Mouse (Mus musculus) forebrain, embryonic 10.5 days (tissue): ENCODE data around the gene Rnf24. TPM values are rescaled to one million over a fixed set of nuclear protein-coding genes. Genes with fewer than 3 reads are reported as not detected.

Source experiments
- DNase-seq: peaks from one replicate; pipeline ENCODE4 v3.0.0-alpha.2; 2017; ENCODE audit warnings: low spot score; ENCODE audit errors: extremely low spot score
- H3K27ac ChIP-seq: fragments of 300-500 bp; sonication (generic); 2 replicates; pipeline ENCODE4 v1.5.1; 2016; ENCODE audit warnings: mild to moderate bottlenecking
- H3K27me3 ChIP-seq: fragments of 300-500 bp; sonication (generic); 2 replicates; pipeline ENCODE4 v1.6.1; 2016; ENCODE audit warnings: mild to moderate bottlenecking; ENCODE audit not compliant: poor library complexity, severe bottlenecking
- H3K36me3 ChIP-seq: fragments of 300-500 bp; sonication (generic); replicated peaks from 2 replicates; pipeline ENCODE4 v1.6.1; 2016; ENCODE audit warnings: mild to moderate bottlenecking, moderate library complexity
- H3K4me1 ChIP-seq: fragments of 300-500 bp; sonication (generic); 2 replicates; pipeline ENCODE4 v1.6.1; 2016
- H3K4me3 ChIP-seq: fragments of 300-500 bp; sonication (generic); 2 replicates; pipeline ENCODE4 v1.5.1; 2016; ENCODE audit warnings: mild to moderate bottlenecking, moderate library complexity
- H3K9me3 ChIP-seq: fragments of 300-500 bp; sonication (generic); 2 replicates; pipeline ENCODE4 v1.6.1; 2016; ENCODE audit warnings: mild to moderate bottlenecking, moderate library complexity
- WGBS: fragments of 180-500 bp; shearing (Covaris S2); methylation state at CpG from one replicate; pipeline ENCODE4 v1.1.7; 2016; 5-methylcytosine and 5-hydroxymethylcytosine counted together
- polyA plus RNA-seq: library from polyadenylated mRNA; unstranded; fragments of >200 nt; fragmentation: Nextera tagmentation; extraction: Ambion mirVana; gene quantifications from 2 replicates; pipeline ENCODE4 v1.2.1, GENCODE M21; 2016

Rnf24 gene
- polyA plus RNA-seq, 1 experiment from 2014 or later = 7.5 TPM

- Histone ChIP-seq H3K27me3 (no peaks in the 10 kb centered on the region), H3K27ac (no peak overlapping the region), H3K4me1 (no peaks in the 10 kb centered on the region), H3K4me3 (no peak overlapping the region), H3K9me3 (no peaks in the 10 kb centered on the region), H3K36me3 (peaks cover 94% of the 10 kb centered on the region)
- DNase-seq = no peak
Measured at GRCm38 (mm10) chr2:131290669-131291068, 62.0 kb downstream of the Rnf24 start.

- no peak overlapping the region for H3K27ac ChIP-seq
- H3K27me3 ChIP-seq = no peaks in the 10 kb centered on the region
- H3K4me3 ChIP-seq = no peak overlapping the region
- 95% methylated on average over 1 of the region's 1 CpGs for WGBS
- no peaks in the 10 kb centered on the region for H3K9me3 ChIP-seq
- no peak for DNase-seq
- H3K4me1 ChIP-seq = no peaks in the 10 kb centered on the region
- H3K36me3 ChIP-seq = peaks cover 92% of the 10 kb centered on the region
Measured at GRCm38 (mm10) chr2:131286276-131286675, 66.4 kb downstream of the Rnf24 start.

- H3K27ac ChIP-seq = no peak overlapping the region
- peaks cover 97% of the 10 kb centered on the region for H3K36me3 ChIP-seq
- H3K4me1 ChIP-seq = no peaks in the 10 kb centered on the region
- no peaks in the 10 kb centered on the region for H3K27me3 ChIP-seq
- H3K4me3 ChIP-seq = no peak overlapping the region
- 74% methylated on average over 1 of the region's 1 CpGs for WGBS
- no peak for DNase-seq
- H3K9me3 ChIP-seq = no peaks in the 10 kb centered on the region
Measured at GRCm38 (mm10) chr2:131281596-131281995, 71.1 kb downstream of the Rnf24 start.

GRCm38 (mm10) chr2:131276722-131277121 is 76.0 kb downstream of the Rnf24 start:
- no peak for DNase-seq
- 95% methylated on average over 5 of the region's 5 CpGs for WGBS
- Histone ChIP-seq H3K9me3 (no peaks in the 10 kb centered on the region), H3K27ac (no peak overlapping the region), H3K27me3 (no peaks in the 10 kb centered on the region), H3K4me1 (no peaks in the 10 kb centered on the region), H3K36me3 (peaks cover 89% of the 10 kb centered on the region), H3K4me3 (no peak overlapping the region)

GRCm38 (mm10) chr2:131275493-131275892 is 77.2 kb downstream of the Rnf24 start:
- Histone ChIP-seq H3K9me3 (no peaks in the 10 kb centered on the region), H3K27ac (no peak overlapping the region), H3K4me3 (no peak overlapping the region), H3K4me1 (no peaks in the 10 kb centered on the region), H3K36me3 (peaks cover 89% of the 10 kb centered on the region), H3K27me3 (no peaks in the 10 kb centered on the region)
- WGBS = 95% methylated on average over 3 of the region's 3 CpGs
- no peak for DNase-seq

GRCm38 (mm10) chr2:131265056-131265455 is 87.6 kb downstream of the Rnf24 start:
- no peak for DNase-seq
- Histone ChIP-seq H3K27ac (no peak overlapping the region), H3K4me3 (peak overlapping the region; percentile 83; the same call in 1 of the 2 replicates), H3K4me1 (peaks cover 39% of the 10 kb centered on the region), H3K36me3 (peaks cover 31% of the 10 kb centered on the region), H3K9me3 (no peaks in the 10 kb centered on the region), H3K27me3 (no peaks in the 10 kb centered on the region)
- WGBS = 84% methylated on average over 2 of the region's 2 CpGs

GRCm38 (mm10) chr2:131264027-131264426 is 88.7 kb downstream of the Rnf24 start:
- Histone ChIP-seq H3K27me3 (no peaks in the 10 kb centered on the region), H3K4me1 (peaks cover 39% of the 10 kb centered on the region), H3K36me3 (peaks cover 20% of the 10 kb centered on the region), H3K9me3 (no peaks in the 10 kb centered on the region), H3K27ac (no peak overlapping the region), H3K4me3 (peak overlapping the region; percentile 83)
- DNase-seq = no peak
- WGBS = 85% methylated on average over 6 of the region's 6 CpGs

GRCm38 (mm10) chr2:131262680-131263670 is 89.7 kb downstream of the Rnf24 start:
- H3K36me3 ChIP-seq = peaks cover 10% of the 10 kb centered on the region
- no peaks in the 10 kb centered on the region for H3K9me3 ChIP-seq
- peak overlapping the region; percentile 99 for H3K27ac ChIP-seq
- H3K27me3 ChIP-seq = no peaks in the 10 kb centered on the region
- WGBS = under 1% methylated on average over 59 of the region's 59 CpGs
- DNase-seq = no peak
- H3K4me1 ChIP-seq = peaks cover 40% of the 10 kb centered on the region
- peak overlapping the region; percentile 83 for H3K4me3 ChIP-seq

GRCm38 (mm10) chr2:131262213-131262672 is 90.4 kb downstream of the Rnf24 start, which contains the start of gene Pank2:
Pank2 (plus strand) TSS chr2:131262495.
- H3K27ac ChIP-seq = peak within 1 kb of the TSS; percentile 99
- peak; percentile 98 for DNase-seq
- peaks cover 5% of the 10 kb centered on the region for H3K36me3 ChIP-seq
- no peaks in the 10 kb centered on the region for H3K9me3 ChIP-seq
- WGBS = under 1% methylated on average over 47 of the region's 49 CpGs
- H3K4me3 ChIP-seq = peak within 1 kb of the TSS; percentile 83
- peaks cover 47% of the 10 kb centered on the region for H3K4me1 ChIP-seq
- H3K27me3 ChIP-seq = no peaks in the 10 kb centered on the region

- peaks cover 53% of the 10 kb centered on the region for H3K4me1 ChIP-seq
- DNase-seq = no peak
- H3K9me3 ChIP-seq = no peaks in the 10 kb centered on the region
- H3K36me3 ChIP-seq = peaks cover 3% of the 10 kb centered on the region
- H3K27ac ChIP-seq = peak overlapping the region; percentile 99
- 6% methylated on average over 10 of the region's 10 CpGs for WGBS
- H3K4me3 ChIP-seq = peak overlapping the region; percentile 83
- H3K27me3 ChIP-seq = no peaks in the 10 kb centered on the region
Measured at GRCm38 (mm10) chr2:131261481-131262212, 91.0 kb downstream of the Rnf24 start.

GRCm38 (mm10) chr2:131260544-131261307 is 92.0 kb downstream of the Rnf24 start:
- H3K4me1 ChIP-seq = peaks cover 54% of the 10 kb centered on the region
- H3K27ac ChIP-seq = peak overlapping the region; percentile 99
- H3K4me3 ChIP-seq = peak overlapping the region; percentile 83
- no peaks in the 10 kb centered on the region for H3K27me3 ChIP-seq
- no peaks in the 10 kb centered on the region for H3K9me3 ChIP-seq
- peaks cover 2% of the 10 kb centered on the region; the same call in 1 of the 2 replicates for H3K36me3 ChIP-seq
- WGBS = 71% methylated on average over 9 of the region's 9 CpGs
- no peak for DNase-seq

GRCm38 (mm10) chr2:131258693-131259092 is 94.0 kb downstream of the Rnf24 start:
- no peaks in the 10 kb centered on the region for H3K27me3 ChIP-seq
- DNase-seq = no peak
- no peaks in the 10 kb centered on the region for H3K9me3 ChIP-seq
- whole genome bisulfite sequencing = 84% methylated on average over 8 of the region's 8 CpGs
- no peak overlapping the region for H3K27ac ChIP-seq
- H3K36me3 ChIP-seq = no peaks in the 10 kb centered on the region
- peaks cover 45% of the 10 kb centered on the region for H3K4me1 ChIP-seq
- no peak overlapping the region for H3K4me3 ChIP-seq
